Mouse (Mus musculus) lung, postnatal 0 days (tissue): ENCODE measurements around the gene Glrp1.

Source experiments
- CTCF ChIP-seq: IDR thresholded peaks from 2 replicates; pipeline ENCODE4 v1.5.1; 2016; ENCODE audit warnings: antibody characterized with exemption, mild to moderate bottlenecking
- EP300 ChIP-seq: IDR thresholded peaks from 2 replicates; pipeline ENCODE4 v1.6.1; 2016; ENCODE audit warnings: antibody characterized with exemption, mild to moderate bottlenecking, control low read depth

GRCm38 (mm10) chr1:88502822-88503221 lies 7.0 kb downstream of the Glrp1 start:
- no peak for TF ChIP-seq CTCF
- no peak for TF ChIP-seq EP300
